Comparison of ENCODE assay signal across 8 mouse cellular contexts in genomic region chr11:103749306-103750089, GRCm38 (mm10). TPM values are rescaled to one million over a fixed set of nuclear protein-coding genes. Genes with fewer than 3 reads are reported as not detected.
DNase-seq lines count a peak whose midpoint lies in the region; ATAC-seq lines count a peak whose summit lies in the region.

Gene Wnt9b (minus strand): TSS chr11:103749821.

- ATAC-seq in hindbrain, embryonic 16.5 days = peak; percentile 64; the same call in 1 of the 2 replicates
- no peak for ATAC-seq in liver, embryonic 12.5 days
- ATAC-seq in neural tube, embryonic 15.5 days (ENCODE audit: low FRiP score) = no peak

- H3K4me1 ChIP-seq in hindbrain, embryonic 16.5 days (ENCODE audit: control insufficient read depth, insufficient read depth, low read depth, low read length) = peaks cover 11% of the 10 kb centered on the region
- H3K4me1 ChIP-seq in liver, embryonic 12.5 days = no peaks in the 10 kb centered on the region
- H3K4me1 ChIP-seq in neural tube, embryonic 15.5 days = peaks cover 19% of the 10 kb centered on the region

- H3K9ac ChIP-seq in hindbrain, embryonic 16.5 days (ENCODE audit: low read depth, low read length) = peak within 1 kb of the TSS; percentile 62
- no peak within 1 kb of the TSS for H3K9ac ChIP-seq in liver, embryonic 12.5 days
- H3K9ac ChIP-seq in neural tube, embryonic 15.5 days (replicated peaks) = peak within 1 kb of the TSS; percentile 47

- 1% methylated on average over 52 of the region's 68 CpGs for WGBS in hindbrain, embryonic 16.5 days
- WGBS in liver, embryonic 12.5 days (ENCODE audit: insufficient replicate concordance) = 2% methylated on average over 67 of the region's 68 CpGs
- under 1% methylated on average over 68 of the region's 68 CpGs for WGBS in neural tube, embryonic 15.5 days

- H3K36me3 ChIP-seq in hindbrain, embryonic 16.5 days (ENCODE audit: control insufficient read depth, insufficient read depth, low read length) = no peaks in the 10 kb centered on the region
- H3K36me3 ChIP-seq in liver, embryonic 12.5 days = no peaks in the 10 kb centered on the region
- H3K36me3 ChIP-seq in neural tube, embryonic 15.5 days = no peaks in the 10 kb centered on the region

- peak; percentile 15 for DNase-seq in ovary, postnatal 14 days (ENCODE audit: low spot score)
- no peak for DNase-seq in ovary, postnatal 10 days (ENCODE audit: low spot score)
- peak; percentile 78 for DNase-seq in embryo, embryonic 11 days
- DNase-seq in c-Kit-positive CD71-positive TER-119-positive erythroid progenitor cells, embryonic 14.5 days (ENCODE audit: low spot score) = no peak
- DNase-seq in frontal cortex, postnatal 25 days (ENCODE audit: low spot score in 2 of 2) = no peak

- H3K27me3 ChIP-seq in hindbrain, embryonic 16.5 days (replicated peaks; ENCODE audit: control insufficient read depth, insufficient read depth, low read length) = peaks cover 36% of the 10 kb centered on the region
- peaks cover 90% of the 10 kb centered on the region for H3K27me3 ChIP-seq in liver, embryonic 12.5 days (replicated peaks)
- H3K27me3 ChIP-seq in neural tube, embryonic 15.5 days (replicated peaks) = peaks cover 75% of the 10 kb centered on the region

- no peaks in the 10 kb centered on the region for H3K9me3 ChIP-seq in hindbrain, embryonic 16.5 days (ENCODE audit: control insufficient read depth, low read length)
- no peaks in the 10 kb centered on the region for H3K9me3 ChIP-seq in liver, embryonic 12.5 days (replicated peaks)
- no peaks in the 10 kb centered on the region for H3K9me3 ChIP-seq in neural tube, embryonic 15.5 days (replicated peaks)

- H3K4me3 ChIP-seq in hindbrain, embryonic 16.5 days (ENCODE audit: low read length) = peak within 1 kb of the TSS; percentile 54
- H3K4me3 ChIP-seq in liver, embryonic 12.5 days = peak within 1 kb of the TSS; percentile 44
- peak within 1 kb of the TSS; percentile 49 for H3K4me3 ChIP-seq in neural tube, embryonic 15.5 days (replicated peaks)

- H3K4me2 ChIP-seq in hindbrain, embryonic 16.5 days (ENCODE audit: low read length) = peak within 1 kb of the TSS; percentile 96
- peak within 1 kb of the TSS; percentile 65 for H3K4me2 ChIP-seq in liver, embryonic 12.5 days
- H3K4me2 ChIP-seq in neural tube, embryonic 15.5 days = peak within 1 kb of the TSS; percentile 95

- H3K27ac ChIP-seq in hindbrain, embryonic 16.5 days (ENCODE audit: low read depth, low read length) = no peak within 1 kb of the TSS
- no peak within 1 kb of the TSS for H3K27ac ChIP-seq in liver, embryonic 12.5 days
- no peak within 1 kb of the TSS for H3K27ac ChIP-seq in neural tube, embryonic 15.5 days (replicated peaks)

RNA-seq across cellular contexts. Expression of gene Wnt9b, which starts in this region (rescaled TPM):
- polyA plus RNA-seq in hindbrain, embryonic 16.5 days (2015; fragmentation: Nextera tagmentation; extraction: Ambion mirVana) = 0.54 and 0.56 TPM in 2 replicates
- polyA plus RNA-seq in liver, embryonic 12.5 days (2016; fragmentation: Nextera tagmentation; extraction: Ambion mirVana) = 0.12 TPM in 1 of 2 replicates, not detected in the other
- polyA plus RNA-seq in neural tube, embryonic 15.5 days (2015; fragmentation: Nextera tagmentation; extraction: Ambion mirVana) = 0.14 and 0.18 TPM in 2 replicates

Comparison
In these comparisons a context has a peak if more than half of its experiments do, and no peak if none do; other contexts are left out.
1. DNase-seq: peak in ovary, postnatal 14 days (single experiment) and embryo, embryonic 11 days (single experiment); none in ovary, postnatal 10 days (single experiment), c-Kit-positive CD71-positive TER-119-positive erythroid progenitor cells, embryonic 14.5 days (single experiment) and frontal cortex, postnatal 25 days (0 of 2).
2. Peak in ATAC-seq, H3K4me3 ChIP-seq, H3K9ac ChIP-seq and H3K4me2 ChIP-seq in hindbrain, embryonic 16.5 days; RNA of the gene not detected or under 1 TPM.
3. Peak in every context shown above with its lines, with median percentiles within 50 percentile points of each other: H3K4me2 ChIP-seq and H3K4me3 ChIP-seq.